Mouse (Mus musculus): ENCODE measurements around the gene Gm45785.
"Not testable (repeated sequence)": the region's sequence is repeated elsewhere in the genome, so short reads cannot be mapped to it uniquely, and the experiment has no call there.

Gm45785 gene

GRCm38 (mm10) chr7:140855860-140856784, at the start of gene Gm45785:
Gm45785 (minus strand) TSS chr7:140856331.
- DNase-seq (ENCODE audit: low spot score in 2 of 2), result peak; percentile 75 to 85

DNA sequence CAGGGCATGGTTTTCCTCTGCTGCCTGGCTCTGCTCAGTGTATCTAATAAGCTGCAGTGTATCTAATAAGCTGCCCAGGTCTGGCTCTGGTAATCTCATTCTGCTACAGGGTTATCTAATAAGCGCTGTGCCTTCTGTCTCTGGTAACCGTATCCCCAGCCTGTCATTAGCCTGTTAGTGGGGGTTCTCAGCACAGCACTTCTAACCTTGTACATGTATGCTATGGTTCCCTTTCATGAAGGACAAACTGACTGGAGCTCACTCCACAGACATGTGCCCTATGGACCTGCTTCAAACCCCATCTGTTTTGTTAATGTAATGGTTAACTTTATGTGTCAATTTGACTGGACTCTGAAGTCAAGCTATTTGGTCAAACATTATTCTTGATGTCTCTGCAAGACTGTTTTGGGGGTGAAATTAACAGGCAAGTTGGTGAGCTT, 49.5 kb upstream of the Gm45785 start:
- DNase-seq (ENCODE audit: low spot score in 2 of 2), result no peak

DNA sequence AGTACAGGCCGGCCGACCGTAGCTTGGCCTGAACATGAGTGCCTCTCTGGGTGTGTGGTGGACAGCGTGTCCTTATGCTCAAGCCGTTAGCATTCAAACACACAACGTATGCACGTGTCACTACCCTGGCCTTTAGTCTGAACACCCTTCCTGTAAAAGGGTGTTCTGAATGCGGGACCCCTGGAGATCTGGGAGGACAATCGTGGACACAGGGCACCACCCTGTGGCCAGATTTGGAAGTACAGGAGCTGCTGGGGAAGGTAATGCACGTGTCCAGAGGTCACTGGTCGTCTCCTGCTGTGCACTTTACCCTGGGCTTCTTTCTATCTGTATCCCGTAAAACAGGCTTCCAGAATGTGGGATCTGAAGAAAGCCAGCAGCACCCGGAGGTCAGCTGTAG, 47.1 kb upstream of the Gm45785 start:
- DNase-seq (ENCODE audit: low spot score in 2 of 2), result peak; percentile 70 to 90

GRCm38 (mm10) chr7:140902036-140902875, 46.1 kb upstream of the Gm45785 start:
- no peak for DNase-seq (ENCODE audit: low spot score in 2 of 2)

- no peak for DNase-seq (ENCODE audit: low spot score in 2 of 2)
Measured at GRCm38 (mm10) chr7:140900220-140900619, 44.1 kb upstream of the Gm45785 start, which contains the start of gene Cox8b. Cox8b (minus strand) TSS chr7:140900446.

GRCm38 (mm10) chr7:140899121-140899520, 43.0 kb upstream of the Gm45785 start:
- no peak for DNase-seq (ENCODE audit: low spot score in 2 of 2)

DNA sequence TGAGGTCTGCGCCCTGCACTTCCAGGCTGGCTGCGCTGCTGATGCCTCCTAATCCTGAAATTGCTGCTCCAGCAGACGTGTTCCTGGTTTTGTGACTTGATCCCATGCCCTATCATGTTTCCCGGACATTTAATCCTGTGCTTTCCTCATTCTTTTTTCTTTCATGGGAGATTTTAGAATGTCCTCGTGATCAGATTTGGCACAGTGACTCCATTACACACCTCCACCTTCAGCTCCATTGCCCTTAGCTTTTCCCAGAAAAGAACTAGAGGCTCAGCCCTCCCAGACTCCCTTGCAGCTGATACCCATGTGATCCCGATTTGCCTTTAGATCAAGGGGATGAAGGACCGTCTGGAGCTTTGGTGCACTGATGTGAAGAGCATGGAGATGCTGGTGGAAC, 41.7 kb upstream of the Gm45785 start:
- no peak for DNase-seq (ENCODE audit: low spot score in 2 of 2)

DNA sequence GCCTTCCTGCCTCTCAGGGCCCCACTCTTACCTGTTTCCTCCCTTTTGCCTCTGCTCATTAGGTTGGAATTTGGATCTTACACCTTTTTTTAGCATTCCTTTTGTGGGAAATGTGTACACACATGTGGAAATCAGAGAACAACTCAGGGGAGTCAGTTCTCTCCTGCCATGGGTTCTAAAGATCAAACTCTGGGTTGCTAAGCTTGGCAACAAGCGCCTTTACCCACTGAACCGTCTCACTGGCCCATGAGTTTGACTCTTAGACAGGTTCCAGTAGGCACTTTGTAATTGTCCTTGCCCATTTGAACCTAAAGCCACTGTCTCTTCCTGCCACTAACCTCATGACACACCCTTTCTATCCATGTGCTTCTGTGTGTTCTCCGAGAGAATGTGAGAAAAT, 38.5 kb upstream of the Gm45785 start:
- DNase-seq (ENCODE audit: low spot score in 2 of 2), result no peak

GRCm38 (mm10) chr7:140894031-140894430, 37.9 kb upstream of the Gm45785 start:
- DNase-seq (ENCODE audit: low spot score in 2 of 2), result no peak

DNA sequence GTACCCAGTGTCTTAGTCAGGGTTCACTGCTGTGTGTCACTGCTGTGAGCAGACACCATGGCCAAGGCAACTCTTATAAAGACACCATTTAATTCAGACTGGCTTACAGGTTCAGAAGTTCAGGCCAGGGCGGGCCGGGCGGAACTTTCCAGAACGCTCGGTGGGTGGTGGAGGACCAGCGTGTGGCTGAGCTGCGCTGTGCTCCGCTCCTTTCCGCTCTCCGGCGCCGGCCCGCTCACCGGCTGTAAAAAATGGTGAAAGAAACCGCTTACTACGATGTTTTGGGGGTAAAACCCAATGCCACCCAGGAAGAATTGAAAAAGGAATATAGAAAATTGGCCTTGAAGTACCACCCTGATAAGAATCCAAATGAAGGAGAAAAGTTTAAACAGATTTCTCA, 34.5 kb upstream of the Gm45785 start:
- not testable (repeated sequence) for DNase-seq (ENCODE audit: low spot score in 2 of 2)

- no peak for DNase-seq (ENCODE audit: low spot score in 2 of 2)
Measured at GRCm38 (mm10) chr7:140882469-140882803, 26.3 kb upstream of the Gm45785 start.

- peak; percentile 93 to 97 for DNase-seq (ENCODE audit: low spot score in 2 of 2)
Measured at GRCm38 (mm10) chr7:140881696-140882468, 25.8 kb upstream of the Gm45785 start, which contains the start of the genes Psmd13 and Sirt3. Psmd13 (plus strand) TSS chr7:140881968. Sirt3 (minus strand) TSS chr7:140882309.

- no peak for DNase-seq (ENCODE audit: low spot score in 2 of 2)
Measured at GRCm38 (mm10) chr7:140880865-140881515, 24.9 kb upstream of the Gm45785 start.

GRCm38 (mm10) chr7:140880419-140880818, 24.3 kb upstream of the Gm45785 start:
- no peak for DNase-seq (ENCODE audit: low spot score in 2 of 2)

- no peak for DNase-seq (ENCODE audit: low spot score in 2 of 2)
Measured at GRCm38 (mm10) chr7:140879355-140879754, 23.2 kb upstream of the Gm45785 start.

GRCm38 (mm10) chr7:140877364-140877763, 21.2 kb upstream of the Gm45785 start:
- no peak for DNase-seq (ENCODE audit: low spot score in 2 of 2)

GRCm38 (mm10) chr7:140874224-140874623, 18.1 kb upstream of the Gm45785 start:
- DNase-seq (ENCODE audit: low spot score in 2 of 2), result no peak

- DNase-seq (ENCODE audit: low spot score in 2 of 2), result no peak
Measured at GRCm38 (mm10) chr7:140864761-140865160, 8.6 kb upstream of the Gm45785 start.

GRCm38 (mm10) chr7:140860728-140861127, 4.6 kb upstream of the Gm45785 start:
- DNase-seq (ENCODE audit: low spot score in 2 of 2), result peak in 1 of 2 experiments; percentile 60

GRCm38 (mm10) chr7:140859997-140860396, 3.9 kb upstream of the Gm45785 start:
- DNase-seq (ENCODE audit: low spot score in 2 of 2), result no peak

- peak in 1 of 2 experiments; percentile 66 for DNase-seq (ENCODE audit: low spot score in 2 of 2)
Measured at GRCm38 (mm10) chr7:140858746-140859145, 2.6 kb upstream of the Gm45785 start.
